Mouse (Mus musculus): Measurements from ENCODE around the gene Mief1. TPM values are rescaled to one million over a fixed set of nuclear protein-coding genes. Genes with fewer than 3 reads are reported as not detected.

Gene Mief1
- 51.9 TPM for total RNA-seq (2023)

DNA sequence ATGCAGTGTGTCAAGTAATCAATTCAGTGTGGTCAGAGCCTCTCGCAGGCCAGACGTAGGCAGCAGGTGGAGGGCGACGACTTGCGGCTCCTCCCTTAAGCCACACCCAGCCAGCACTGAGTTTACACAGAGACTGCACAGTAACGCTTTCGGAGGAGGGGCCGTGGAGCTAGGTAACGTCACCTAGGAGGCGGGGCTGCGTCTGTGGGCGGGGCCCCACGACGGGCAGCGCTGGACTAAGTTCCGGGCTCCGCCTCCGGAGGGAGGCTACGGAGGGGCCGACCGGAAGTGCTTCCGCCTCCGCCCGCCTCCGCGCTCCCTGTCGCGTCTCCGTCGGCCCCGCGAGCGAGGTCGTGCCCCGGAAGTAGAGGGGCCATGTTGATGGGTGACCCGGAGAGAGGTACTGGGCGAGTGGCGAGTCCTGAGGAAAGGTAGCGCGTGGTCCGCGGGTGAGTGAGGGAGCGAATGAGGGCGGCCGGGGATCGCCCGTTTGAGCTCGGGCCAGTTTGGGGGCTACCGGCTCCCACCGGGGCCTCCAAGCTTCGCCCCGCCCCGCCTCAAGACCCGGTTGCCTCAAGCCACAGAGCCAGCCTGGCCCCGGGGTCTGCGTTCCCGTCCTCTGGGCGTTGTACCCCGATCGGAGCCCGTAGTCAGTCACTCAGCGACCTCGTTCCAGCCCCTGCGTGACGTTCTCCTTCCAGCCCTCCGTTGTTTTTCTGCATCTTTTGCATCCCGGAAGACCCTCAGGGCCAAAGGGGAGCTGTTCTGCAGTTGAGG is at the start of gene Mief1:
Gene Mief1 (plus strand): TSS at position 286 of the 777 bp plus-strand sequence.

DNA sequence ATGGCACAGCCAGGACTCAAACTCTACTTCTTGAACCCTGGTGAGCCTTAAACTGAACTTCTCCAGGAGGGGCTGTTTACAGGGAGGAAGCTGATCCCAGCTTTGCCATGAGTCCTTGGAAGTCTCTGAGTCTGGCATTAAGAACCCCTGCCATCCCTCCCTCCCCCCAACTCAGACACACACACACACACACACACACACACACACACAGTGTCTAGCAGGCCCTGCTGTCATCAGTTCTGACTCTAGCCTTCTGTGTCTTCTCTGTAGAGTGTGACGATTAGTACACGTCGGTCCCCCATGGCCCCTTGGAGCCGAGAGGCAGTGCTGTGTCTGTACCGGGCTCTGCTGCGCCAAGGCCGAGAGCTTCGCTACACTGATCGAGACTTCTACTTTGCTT is 1.7 kb downstream of the Mief1 start, which contains the start of gene AC140267.1:
Gene AC140267.1 (plus strand): TSS at position 301 of the 400 bp plus-strand sequence.

DNA sequence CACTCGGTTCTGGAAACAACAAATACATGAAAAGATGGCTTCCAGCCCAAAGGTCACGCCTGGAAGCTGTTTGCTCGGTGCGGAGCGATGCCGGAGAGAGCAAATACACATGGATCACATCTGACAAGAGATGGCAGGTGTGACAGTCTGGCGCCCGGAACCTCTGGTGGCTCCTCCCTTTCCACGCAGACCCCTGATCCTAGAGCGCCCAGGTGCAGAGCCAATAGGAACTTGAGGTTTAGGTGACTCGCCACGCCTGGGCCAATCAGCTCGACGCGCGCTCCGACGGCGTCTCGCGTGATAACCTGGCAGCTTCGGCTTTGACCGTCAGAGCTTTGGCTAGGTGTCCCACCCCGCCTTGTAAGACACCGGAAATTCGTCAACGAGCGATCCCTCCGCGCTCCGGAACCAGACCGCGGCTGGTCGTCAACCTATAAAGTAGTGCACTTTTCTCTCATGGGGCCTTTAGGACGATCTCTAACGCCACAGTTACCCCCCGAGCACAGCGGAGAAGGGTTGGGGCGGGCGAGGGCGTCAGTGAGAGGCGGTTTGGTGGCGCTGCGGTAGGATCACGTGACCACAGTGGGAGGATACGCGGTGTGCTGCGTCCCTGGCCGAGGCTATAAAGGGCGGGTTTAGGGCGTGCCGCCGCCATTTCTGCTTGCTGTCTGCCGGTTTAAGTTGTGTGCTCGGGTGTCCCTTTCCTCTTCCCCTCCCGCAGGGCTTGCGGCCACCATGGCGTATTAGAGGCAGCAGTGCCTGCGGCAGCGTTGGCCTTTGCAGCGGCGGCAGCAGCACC is 21.2 kb downstream of the Mief1 start, which contains the start of gene Atf4:
Gene Atf4 (plus strand): TSS at position 338 of the 799 bp plus-strand sequence.

DNA sequence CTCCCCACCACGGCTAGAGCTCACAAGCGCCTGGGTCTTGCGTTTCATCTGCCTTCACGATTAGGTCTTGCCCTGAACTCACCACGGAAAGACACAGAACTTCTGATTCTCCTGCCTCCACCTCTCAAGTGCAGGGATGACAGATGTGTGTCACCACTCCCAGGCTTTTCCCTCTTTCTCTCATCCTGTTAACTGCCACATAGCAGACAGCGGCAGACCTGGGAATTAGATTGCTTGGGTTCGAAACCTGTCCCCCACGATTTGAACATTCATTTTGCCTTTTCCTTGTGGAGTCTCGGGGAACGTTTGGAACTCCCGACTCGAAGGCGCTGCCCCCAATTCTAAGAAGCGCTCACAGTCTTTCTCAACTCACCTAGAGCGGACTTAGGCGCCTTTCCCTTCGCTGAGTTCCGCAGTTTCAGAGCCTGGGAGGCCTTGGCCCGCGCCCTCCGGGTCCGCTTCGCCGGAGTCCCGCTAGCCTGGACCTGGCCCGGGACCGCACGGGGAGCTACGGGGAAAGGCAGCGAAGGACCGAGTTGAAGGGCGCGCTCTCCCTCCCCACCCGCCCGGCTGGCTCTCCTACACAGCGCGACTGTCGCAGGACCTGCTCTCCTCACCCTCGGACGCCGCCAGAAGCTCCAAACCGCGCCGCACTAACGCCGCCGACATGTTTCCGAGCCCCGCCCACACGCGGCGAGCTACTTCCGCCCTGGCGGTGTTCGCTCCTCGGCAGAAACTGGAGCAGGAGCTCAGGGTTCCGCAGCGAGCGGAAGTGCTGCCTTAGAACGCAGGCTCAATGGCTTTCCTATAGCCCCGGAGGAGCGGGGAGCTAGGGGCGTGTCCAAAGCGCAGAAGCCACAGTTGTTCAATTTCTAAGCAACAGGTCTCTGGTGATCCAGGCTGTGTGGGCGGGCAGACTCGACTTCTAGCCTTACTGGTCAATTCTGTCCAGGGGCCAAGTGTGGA is 30.1 kb downstream of the Mief1 start, which contains the start of gene Rps19bp1:
Gene Rps19bp1 (minus strand): TSS at position 706 of the 966 bp plus-strand sequence.

DNA sequence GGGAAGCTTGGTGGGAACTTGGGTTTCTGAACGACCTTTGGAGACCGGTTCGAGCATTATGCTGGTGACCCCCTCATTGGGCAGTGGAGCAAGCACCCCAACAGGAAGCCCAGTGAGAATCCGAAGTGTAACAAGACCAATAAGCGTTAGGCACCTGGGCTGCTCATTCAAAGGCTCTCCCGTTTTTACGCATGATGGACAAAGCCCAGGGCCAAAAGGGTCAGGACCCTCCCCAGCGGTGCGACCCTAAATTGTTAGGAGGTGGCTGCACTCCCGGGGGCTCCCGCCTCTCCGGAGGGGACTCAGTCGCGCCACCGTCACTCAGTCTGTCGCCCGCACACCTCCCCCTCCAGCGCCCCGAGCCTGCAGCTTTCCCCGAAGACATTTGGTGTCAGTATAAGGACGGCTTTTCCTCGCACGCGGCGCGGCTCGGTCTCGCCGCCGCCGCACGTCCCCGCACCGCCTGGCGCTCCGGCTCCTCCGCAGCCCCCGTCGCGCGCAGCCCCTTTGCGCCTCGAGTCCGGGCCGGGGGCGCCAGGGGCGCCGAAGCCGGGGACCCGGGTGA is 53.1 kb downstream of the Mief1 start, which contains the start of gene Cacna1i:
Gene Cacna1i (plus strand): TSS at position 388 of the 565 bp plus-strand sequence.

Other genes with a start within 250 kb of the Mief1 start
- 1.3 TPM for gene Pdgfb, start 219.0 kb upstream of the Mief1 start, total RNA-seq (2023)
- gene Syngr1, start 142.7 kb upstream of the Mief1 start, total RNA-seq (2023), result not detected
- gene Rpl3, start 142.2 kb upstream of the Mief1 start, total RNA-seq (2023), result 1,483 TPM
- 21.7 TPM for gene Tab1, start 100.9 kb upstream of the Mief1 start, total RNA-seq (2023)
- not detected for gene Mgat3, start 60.3 kb upstream of the Mief1 start, total RNA-seq (2023)
- gene AC140267.1, start 1.8 kb downstream of the Mief1 start, total RNA-seq (2023), result 15.0 TPM
- gene Atf4, start 21.2 kb downstream of the Mief1 start, total RNA-seq (2023), result 316 TPM
- gene Rps19bp1, start 30.3 kb downstream of the Mief1 start, total RNA-seq (2023), result 29.9 TPM
- 3.0 TPM for gene Cacna1i, start 53.2 kb downstream of the Mief1 start, total RNA-seq (2023)